Mouse (Mus musculus) gastrocnemius, adult 2 months (tissue): ENCODE measurements at regions not wholly inside any gene's neighbourhood (a gene's known extent, or its start where the extent isn't known, plus 50 kb on each side); places are given as distances from the start of the nearest gene placed in this dataset.
"Not testable (repeated sequence)": the region's sequence is repeated elsewhere in the genome, so short reads cannot be mapped to it uniquely, and the experiment has no call there.

ENCODE experiments used
- DNase-seq: peaks from one replicate; pipeline ENCODE4 v3.0.0; 2022
- H3K27ac ChIP-seq: fragments of 200-600 bp; 2 replicates; pipeline ENCODE4 v1.8.1; 2022; ENCODE audit warnings: mild to moderate bottlenecking
- H3K4me3 ChIP-seq: fragments of 200-600 bp; 2 replicates; pipeline ENCODE4 v1.8.1; 2022; ENCODE audit warnings: mild to moderate bottlenecking, moderate library complexity
- intact Hi-C: fragments of 180-260 bp; cut with DNase I; formaldehyde crosslinking; loops from one replicate; pipeline ENCODE4 v1.15.1; 2025

GRCm38 (mm10) chr12:23325756-23326155 is 454.3 kb downstream of the Gm10330 start:
- intact Hi-C loops, H3K27ac ChIP-seq, H3K4me3 ChIP-seq, DNase-seq: not testable (repeated sequence)

GRCm38 (mm10) chr12:23315186-23315585 is 464.9 kb downstream of the Gm10330 start:
- DNase-seq, intact Hi-C loops, H3K27ac ChIP-seq: not testable (repeated sequence)
- H3K4me3 ChIP-seq: peak overlapping the region; percentile 39
